Mouse (Mus musculus) limb, embryonic 14.5 days (tissue): ENCODE data around the gene Thsd4. TPM values are rescaled to one million over a fixed set of nuclear protein-coding genes. Genes with fewer than 3 reads are reported as not detected.

Source experiments
- ATAC-seq: fragments of 200-750 bp; cut with Nextera tagmentation; 2 replicates; pipeline ENCODE4 v1.8.0; 2017; ENCODE audit warnings: low read depth, moderate number of reproducible peaks, moderate TSS enrichment; ENCODE audit not compliant: low FRiP score
- DNase-seq: peaks from one replicate; pipeline ENCODE4 v3.0.0-alpha.2; 2015; ENCODE audit warnings: low spot score
- H3K27ac ChIP-seq: fragments of 300-500 bp; sonication (generic); replicated peaks from 2 replicates; pipeline ENCODE4 v1.5.1; 2014; ENCODE audit warnings: low read depth, mild to moderate bottlenecking, low read length, moderate library complexity, mixed read lengths
- H3K27me3 ChIP-seq: fragments of 300-500 bp; sonication (generic); 2 replicates; pipeline ENCODE4 v1.6.1; 2014; ENCODE audit warnings: low read length, mixed read lengths; ENCODE audit not compliant: control insufficient read depth, insufficient read depth
- H3K36me3 ChIP-seq: fragments of 300-500 bp; sonication (generic); 2 replicates; pipeline ENCODE4 v1.6.1; 2014; ENCODE audit warnings: mild to moderate bottlenecking, low read length, moderate library complexity, mixed read lengths; ENCODE audit not compliant: control insufficient read depth, insufficient read depth
- H3K4me1 ChIP-seq: fragments of 300-500 bp; sonication (generic); 2 replicates; pipeline ENCODE4 v1.6.1; 2014; ENCODE audit warnings: antibody characterized with exemption, low read length, mixed read lengths; ENCODE audit not compliant: control insufficient read depth, insufficient read depth
- H3K4me2 ChIP-seq: fragments of 300-500 bp; sonication (generic); replicated peaks from 2 replicates; pipeline ENCODE4 v1.6.1; 2014; ENCODE audit warnings: low read depth, mild to moderate bottlenecking, low read length, moderate library complexity; ENCODE audit not compliant: severe bottlenecking
- H3K4me3 ChIP-seq: fragments of 300-500 bp; sonication (generic); replicated peaks from 2 replicates; pipeline ENCODE4 v1.5.1; 2014; ENCODE audit warnings: low read length
- H3K9ac ChIP-seq: fragments of 300-500 bp; sonication (generic); 2 replicates; pipeline ENCODE4 v1.6.1; 2014; ENCODE audit warnings: mild to moderate bottlenecking, low read depth, low read length, moderate library complexity; ENCODE audit not compliant: severe bottlenecking
- H3K9me3 ChIP-seq: fragments of 300-500 bp; sonication (generic); 2 replicates; pipeline ENCODE4 v1.6.1; 2016; ENCODE audit warnings: low read length; ENCODE audit not compliant: control insufficient read depth
- POLR2A ChIP-seq: fragments of 200-500 bp; IDR thresholded peaks from 2 replicates; pipeline ENCODE4 v1.8.0; 2012; ENCODE audit warnings: inconsistent platforms, mild to moderate bottlenecking, moderate library complexity, borderline replicate concordance; ENCODE audit not compliant: insufficient read depth, insufficient read length; ENCODE audit errors: extremely low read depth
- WGBS: fragments of 180-500 bp; shearing (Covaris S2); extraction: QIAGEN DNeasy Blood & Tissue Kit; methylation state at CpG from one replicate; pipeline ENCODE4 v1.1.7; 2014; 5-methylcytosine and 5-hydroxymethylcytosine counted together
- polyA plus RNA-seq, 2 experiments: library from polyadenylated mRNA; depleted of rRNA in 1 of 2; stranded (reverse) in 1 of 2; unstranded in 1 of 2; fragments of >200 nt; fragmentation: Nextera tagmentation in 1 of 2; extraction: Ambion mirVana in 1 of 2; gene quantifications; 2 replicates each; pipeline versions ENCODE4 v1.2.1 to v1.2.3; 2012 to 2014

Gene Thsd4
- polyA plus RNA-seq, 2 experiments = 30.8 to 31.2 TPM

DNA sequence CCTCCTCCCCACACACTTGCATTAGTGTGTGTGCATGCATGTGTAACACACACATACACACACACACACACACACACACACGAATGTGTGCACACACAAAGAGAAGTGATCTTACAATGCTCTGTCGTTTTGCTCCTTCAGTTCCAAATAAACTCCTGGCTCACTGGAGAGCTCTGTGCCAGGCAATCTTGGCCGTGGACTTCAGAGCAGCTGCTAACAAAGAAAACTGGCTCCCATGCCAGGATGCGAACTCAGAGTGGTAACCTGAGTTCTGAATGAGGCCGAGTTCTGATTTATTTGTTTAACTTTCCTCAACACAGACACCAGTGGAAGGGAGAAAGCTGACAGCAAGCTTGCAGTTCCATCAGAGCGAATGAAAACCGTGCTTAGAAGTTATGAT, 294.1 kb downstream of the Thsd4 start:
- Histone ChIP-seq H3K27ac (no peak overlapping the region), H3K9me3 (no peaks in the 10 kb centered on the region), H3K9ac (no peak overlapping the region), H3K27me3 (no peaks in the 10 kb centered on the region), H3K4me2 (no peak overlapping the region), H3K4me3 (no peak overlapping the region), H3K4me1 (peaks cover 31% of the 10 kb centered on the region), H3K36me3 (no peaks in the 10 kb centered on the region)
- DNase-seq = no peak
- no peak for TF ChIP-seq POLR2A
- ATAC-seq = no peak
- WGBS = 76% methylated on average over 7 of the region's 7 CpGs

DNA sequence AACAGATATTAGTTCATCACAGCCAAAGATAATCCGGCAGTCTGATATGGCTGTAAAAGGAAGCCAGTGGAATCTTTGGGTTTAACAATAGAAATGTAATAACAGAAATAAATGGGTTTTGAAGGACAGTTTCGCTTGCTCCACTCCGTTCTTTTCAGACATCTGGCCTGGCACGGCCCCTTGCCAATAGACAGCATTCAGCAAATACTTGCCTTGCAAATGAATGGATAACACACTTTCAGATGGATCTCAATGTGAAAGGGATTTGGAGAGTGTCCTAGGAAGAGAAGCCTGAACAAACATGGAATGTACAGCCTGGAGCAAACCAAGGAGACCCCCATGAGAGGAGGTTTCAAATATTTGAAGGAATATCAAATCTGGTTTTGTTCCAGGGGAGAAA, 295.2 kb downstream of the Thsd4 start:
- no peaks in the 10 kb centered on the region for H3K36me3 ChIP-seq
- ATAC-seq (no peak), DNase-seq (no peak)
- H3K27me3 ChIP-seq = no peaks in the 10 kb centered on the region
- H3K4me3 ChIP-seq = no peak overlapping the region
- no peak overlapping the region for H3K4me2 ChIP-seq
- H3K9ac ChIP-seq = no peak overlapping the region
- no peak overlapping the region for H3K27ac ChIP-seq
- WGBS = 74% methylated on average over 4 of the region's 4 CpGs
- no peak for TF ChIP-seq POLR2A
- no peaks in the 10 kb centered on the region for H3K9me3 ChIP-seq
- peaks cover 21% of the 10 kb centered on the region for H3K4me1 ChIP-seq

DNA sequence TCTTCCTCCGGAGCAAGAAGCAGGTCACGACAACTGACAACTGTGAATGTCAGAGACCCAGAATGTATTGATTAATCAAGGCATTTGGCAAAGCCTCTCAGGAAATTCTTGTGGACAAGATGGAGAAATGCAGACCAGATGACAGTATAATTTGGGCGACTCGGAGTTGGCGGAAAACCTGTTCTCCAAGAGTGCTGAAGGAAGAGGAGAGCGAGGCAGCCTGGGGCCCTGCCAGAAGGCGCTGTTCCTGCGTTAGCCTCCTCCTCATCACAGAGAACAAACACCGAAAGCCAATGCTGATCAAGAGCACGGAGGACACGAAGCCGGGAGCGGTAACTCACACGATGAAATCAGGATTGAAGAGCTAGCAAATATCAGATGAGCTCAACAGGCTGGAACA, 295.7 kb downstream of the Thsd4 start:
- Histone ChIP-seq H3K36me3 (no peaks in the 10 kb centered on the region), H3K27me3 (no peaks in the 10 kb centered on the region), H3K9me3 (no peaks in the 10 kb centered on the region), H3K9ac (no peak overlapping the region), H3K27ac (no peak overlapping the region), H3K4me2 (no peak overlapping the region), H3K4me3 (no peak overlapping the region), H3K4me1 (peaks cover 17% of the 10 kb centered on the region)
- WGBS = 61% methylated on average over 14 of the region's 14 CpGs
- DNase-seq (peak; percentile 62), ATAC-seq (no peak)
- no peak for TF ChIP-seq POLR2A

DNA sequence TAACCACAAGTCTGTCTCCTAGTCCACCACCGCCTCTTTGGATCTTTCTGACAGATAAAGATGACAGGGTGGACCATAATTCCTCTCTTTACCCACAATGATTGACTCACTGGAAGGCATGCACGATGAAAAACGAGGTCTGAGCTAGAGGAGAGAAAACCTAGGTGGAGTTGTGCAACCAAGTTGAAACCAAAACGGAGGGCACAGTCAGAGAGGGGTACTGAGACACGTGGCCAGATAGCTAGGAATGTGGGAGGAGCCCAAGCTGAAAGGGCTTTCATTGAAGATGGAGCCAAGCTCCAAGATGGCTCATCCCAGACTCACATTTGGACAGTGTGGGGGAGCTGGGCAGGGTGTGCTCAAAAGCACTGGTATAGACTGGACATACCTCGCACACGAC, 296.4 kb downstream of the Thsd4 start:
- no peaks in the 10 kb centered on the region for H3K27me3 ChIP-seq
- H3K27ac ChIP-seq = no peak overlapping the region
- DNase-seq (no peak), ATAC-seq (no peak)
- H3K4me1 ChIP-seq = peaks cover 18% of the 10 kb centered on the region
- no peak overlapping the region for H3K4me2 ChIP-seq
- H3K9me3 ChIP-seq = no peaks in the 10 kb centered on the region
- H3K4me3 ChIP-seq = no peak overlapping the region
- 85% methylated on average over 7 of the region's 7 CpGs for WGBS
- H3K9ac ChIP-seq = no peak overlapping the region
- no peak for TF ChIP-seq POLR2A
- no peaks in the 10 kb centered on the region for H3K36me3 ChIP-seq

DNA sequence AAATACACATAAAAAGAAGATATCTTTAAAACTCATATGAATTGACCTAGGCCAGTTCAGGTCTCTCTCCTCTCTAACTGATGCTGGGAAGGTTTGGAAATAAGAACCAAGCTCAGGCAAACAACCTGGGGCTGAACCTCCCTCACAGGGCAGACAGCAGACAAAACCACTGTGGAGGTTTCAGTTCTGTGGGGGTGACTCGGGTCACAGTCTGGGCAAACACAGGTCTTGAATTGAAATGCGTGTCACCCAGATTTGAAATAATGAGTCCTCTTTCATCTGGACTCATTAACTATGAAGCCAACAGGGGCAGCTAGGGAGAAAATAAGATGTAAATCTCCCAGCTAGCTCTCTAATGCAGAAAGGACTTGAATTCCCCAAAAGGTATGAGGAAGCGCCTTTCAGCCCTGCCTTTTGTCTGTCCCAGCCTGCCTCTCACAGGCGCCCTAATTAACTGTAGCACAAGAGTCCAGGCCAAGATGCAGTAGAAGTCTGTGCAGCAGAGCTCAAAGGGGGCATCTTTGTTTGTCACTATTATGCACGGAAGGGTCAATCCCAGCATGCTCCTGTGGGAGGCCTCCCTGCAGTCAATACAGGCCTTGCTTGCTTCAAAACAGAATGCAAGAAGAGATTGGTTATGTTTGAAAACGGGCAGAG, 297.7 kb downstream of the Thsd4 start:
- no peak for DNase-seq
- 51% methylated on average over 6 of the region's 6 CpGs for WGBS

More for the DNA sequence above, 297.7 kb downstream of the Thsd4 start:
- H3K4me1 ChIP-seq = peaks cover 14% of the 10 kb centered on the region; the same call in 1 of the 2 replicates
- H3K36me3 ChIP-seq = no peaks in the 10 kb centered on the region
- H3K4me3 ChIP-seq = no peak overlapping the region
- no peak for TF ChIP-seq POLR2A
- no peak for ATAC-seq
- H3K9ac ChIP-seq = no peak overlapping the region
- H3K27me3 ChIP-seq = no peaks in the 10 kb centered on the region
- no peaks in the 10 kb centered on the region for H3K9me3 ChIP-seq
- no peak overlapping the region for H3K4me2 ChIP-seq
- H3K27ac ChIP-seq = no peak overlapping the region
